Mouse (Mus musculus) stomach, embryonic 14.5 days (tissue): ENCODE results near the gene Lhpp. TPM values are rescaled to one million over a fixed set of nuclear protein-coding genes. Genes with fewer than 3 reads are reported as not detected.

Experiments used
- ATAC-seq: fragments of 200-750 bp; cut with Nextera tagmentation; 2 replicates; pipeline ENCODE4 v1.8.0; 2017; ENCODE audit warnings: low read depth, moderate TSS enrichment; ENCODE audit not compliant: insufficient number of reproducible peaks, insufficient read depth, low FRiP score
- H3K27ac ChIP-seq: fragments of 300-500 bp; sonication (generic); 2 replicates; pipeline ENCODE4 v1.5.1; 2014; ENCODE audit warnings: mild to moderate bottlenecking, low read length, moderate library complexity, mixed read lengths
- H3K27me3 ChIP-seq: fragments of 300-500 bp; sonication (generic); 2 replicates; pipeline ENCODE4 v1.6.1; 2014; ENCODE audit warnings: low read length, control low read depth, mixed read lengths; ENCODE audit not compliant: control insufficient read depth, insufficient read depth
- H3K36me3 ChIP-seq: fragments of 300-500 bp; sonication (generic); 2 replicates; pipeline ENCODE4 v1.6.1; 2014; ENCODE audit warnings: mild to moderate bottlenecking, control low read depth, low read length, moderate library complexity, mixed read lengths; ENCODE audit not compliant: control insufficient read depth, insufficient read depth
- H3K4me1 ChIP-seq: fragments of 300-500 bp; sonication (generic); 2 replicates; pipeline ENCODE4 v1.6.1; 2014; ENCODE audit warnings: low read length, control low read depth, mixed read lengths; ENCODE audit not compliant: control insufficient read depth, insufficient read depth
- H3K4me2 ChIP-seq: fragments of 300-500 bp; sonication (generic); replicated peaks from 2 replicates; pipeline ENCODE4 v1.6.1; 2014; ENCODE audit warnings: low read depth, low read length, control low read depth
- H3K4me3 ChIP-seq: fragments of 300-500 bp; sonication (generic); 2 replicates; pipeline ENCODE4 v1.5.1; 2014; ENCODE audit warnings: low read depth, low read length, control low read depth
- H3K9ac ChIP-seq: fragments of 300-500 bp; sonication (generic); replicated peaks from 2 replicates; pipeline ENCODE4 v1.6.1; 2014; ENCODE audit warnings: low read depth, mild to moderate bottlenecking, control low read depth, low read length, moderate library complexity, mixed read lengths
- H3K9me3 ChIP-seq: fragments of 300-500 bp; sonication (generic); 2 replicates; pipeline ENCODE4 v1.6.1; 2016; ENCODE audit warnings: low read depth, low read length, control low read depth; ENCODE audit not compliant: control insufficient read depth
- WGBS: fragments of 180-500 bp; shearing (Covaris S2); extraction: QIAGEN DNeasy Blood & Tissue Kit; methylation state at CpG from one replicate; pipeline ENCODE4 v1.1.7; 2014; 5-methylcytosine and 5-hydroxymethylcytosine counted together
- polyA plus RNA-seq: library from polyadenylated mRNA; unstranded; fragments of >200 nt; fragmentation: Nextera tagmentation; extraction: Ambion mirVana; gene quantifications from 2 replicates; pipeline ENCODE4 v1.2.1, GENCODE M21; 2014

Gene Lhpp
- polyA plus RNA-seq, 1 experiment from 2014 or later = 19.2 TPM

- Histone ChIP-seq H3K4me3 (no peak overlapping the region), H3K27me3 (no peaks in the 10 kb centered on the region), H3K4me2 (no peak overlapping the region), H3K27ac (no peak overlapping the region), H3K9ac (no peak overlapping the region), H3K9me3 (no peaks in the 10 kb centered on the region), H3K4me1 (no peaks in the 10 kb centered on the region), H3K36me3 (no peaks in the 10 kb centered on the region)
- no peak for ATAC-seq
- 97% methylated on average over 3 of the region's 3 CpGs for WGBS
Measured at GRCm38 (mm10) chr7:132670863-132671165, 60.4 kb downstream of the Lhpp start.

- Histone ChIP-seq H3K9me3 (no peaks in the 10 kb centered on the region), H3K9ac (no peak overlapping the region), H3K4me3 (no peak overlapping the region), H3K27me3 (no peaks in the 10 kb centered on the region), H3K27ac (no peak overlapping the region), H3K4me1 (no peaks in the 10 kb centered on the region), H3K36me3 (no peaks in the 10 kb centered on the region), H3K4me2 (no peak overlapping the region)
- WGBS = 56% methylated on average over 7 of the region's 7 CpGs
- no peak for ATAC-seq
Measured at GRCm38 (mm10) chr7:132672481-132672959, 62.1 kb downstream of the Lhpp start.

GRCm38 (mm10) chr7:132673931-132674755 is 63.7 kb downstream of the Lhpp start:
- no peaks in the 10 kb centered on the region for H3K27me3 ChIP-seq
- H3K4me3 ChIP-seq = no peak overlapping the region
- H3K4me1 ChIP-seq = no peaks in the 10 kb centered on the region
- H3K36me3 ChIP-seq = no peaks in the 10 kb centered on the region
- H3K9ac ChIP-seq = no peak overlapping the region
- 51% methylated on average over 17 of the region's 17 CpGs for WGBS
- no peak overlapping the region for H3K27ac ChIP-seq
- ATAC-seq = no peak
- no peaks in the 10 kb centered on the region for H3K9me3 ChIP-seq
- H3K4me2 ChIP-seq = no peak overlapping the region

GRCm38 (mm10) chr7:132675922-132676321 is 65.5 kb downstream of the Lhpp start:
- no peaks in the 10 kb centered on the region for H3K4me1 ChIP-seq
- no peaks in the 10 kb centered on the region for H3K27me3 ChIP-seq
- no peak overlapping the region for H3K27ac ChIP-seq
- no peak overlapping the region for H3K4me2 ChIP-seq
- no peak overlapping the region for H3K9ac ChIP-seq
- H3K4me3 ChIP-seq = no peak overlapping the region
- no peaks in the 10 kb centered on the region for H3K9me3 ChIP-seq
- H3K36me3 ChIP-seq = no peaks in the 10 kb centered on the region
- ATAC-seq = no peak
- 83% methylated on average over 2 of the region's 2 CpGs for WGBS

GRCm38 (mm10) chr7:132679117-132679516 is 68.7 kb downstream of the Lhpp start:
- H3K27me3 ChIP-seq = no peaks in the 10 kb centered on the region
- no peak overlapping the region for H3K27ac ChIP-seq
- H3K4me3 ChIP-seq = no peak overlapping the region
- H3K9ac ChIP-seq = no peak overlapping the region
- H3K4me2 ChIP-seq = no peak overlapping the region
- no peaks in the 10 kb centered on the region for H3K4me1 ChIP-seq
- H3K36me3 ChIP-seq = no peaks in the 10 kb centered on the region
- no peak for ATAC-seq
- no peaks in the 10 kb centered on the region for H3K9me3 ChIP-seq
- WGBS = 73% methylated on average over 4 of the region's 4 CpGs

- no peak overlapping the region for H3K4me2 ChIP-seq
- no peak overlapping the region for H3K4me3 ChIP-seq
- no peaks in the 10 kb centered on the region for H3K4me1 ChIP-seq
- H3K27ac ChIP-seq = no peak overlapping the region
- no peaks in the 10 kb centered on the region for H3K9me3 ChIP-seq
- H3K27me3 ChIP-seq = no peaks in the 10 kb centered on the region
- ATAC-seq = peak; percentile 35; the same call in 1 of the 2 replicates
- H3K9ac ChIP-seq = no peak overlapping the region
- no peaks in the 10 kb centered on the region for H3K36me3 ChIP-seq
- 69% methylated on average over 5 of the region's 6 CpGs for WGBS
Measured at GRCm38 (mm10) chr7:132679549-132679948, 69.1 kb downstream of the Lhpp start.

GRCm38 (mm10) chr7:132681296-132681695 is 70.9 kb downstream of the Lhpp start:
- no peak overlapping the region for H3K4me3 ChIP-seq
- H3K27ac ChIP-seq = no peak overlapping the region
- H3K4me1 ChIP-seq = no peaks in the 10 kb centered on the region
- no peaks in the 10 kb centered on the region for H3K27me3 ChIP-seq
- no peaks in the 10 kb centered on the region for H3K9me3 ChIP-seq
- WGBS = 88% methylated on average over 11 of the region's 11 CpGs
- ATAC-seq = no peak
- no peak overlapping the region for H3K9ac ChIP-seq
- H3K4me2 ChIP-seq = no peak overlapping the region
- no peaks in the 10 kb centered on the region for H3K36me3 ChIP-seq

GRCm38 (mm10) chr7:132681831-132682230 is 71.4 kb downstream of the Lhpp start:
- Histone ChIP-seq H3K27me3 (no peaks in the 10 kb centered on the region), H3K36me3 (no peaks in the 10 kb centered on the region), H3K4me1 (no peaks in the 10 kb centered on the region), H3K4me3 (no peak overlapping the region), H3K9ac (no peak overlapping the region), H3K27ac (no peak overlapping the region), H3K4me2 (no peak overlapping the region), H3K9me3 (no peaks in the 10 kb centered on the region)
- no peak for ATAC-seq
- 85% methylated on average over 1 of the region's 1 CpGs for WGBS

- Histone ChIP-seq H3K27me3 (no peaks in the 10 kb centered on the region), H3K4me1 (no peaks in the 10 kb centered on the region), H3K27ac (no peak overlapping the region), H3K4me2 (no peak overlapping the region), H3K9ac (no peak overlapping the region), H3K9me3 (no peaks in the 10 kb centered on the region), H3K4me3 (no peak overlapping the region), H3K36me3 (no peaks in the 10 kb centered on the region)
- ATAC-seq = no peak
- WGBS = 90% methylated on average over 3 of the region's 3 CpGs
Measured at GRCm38 (mm10) chr7:132682336-132682735, 71.9 kb downstream of the Lhpp start.
